24 mouse cellular contexts compared by ENCODE assay signal in the genomic region with DNA sequence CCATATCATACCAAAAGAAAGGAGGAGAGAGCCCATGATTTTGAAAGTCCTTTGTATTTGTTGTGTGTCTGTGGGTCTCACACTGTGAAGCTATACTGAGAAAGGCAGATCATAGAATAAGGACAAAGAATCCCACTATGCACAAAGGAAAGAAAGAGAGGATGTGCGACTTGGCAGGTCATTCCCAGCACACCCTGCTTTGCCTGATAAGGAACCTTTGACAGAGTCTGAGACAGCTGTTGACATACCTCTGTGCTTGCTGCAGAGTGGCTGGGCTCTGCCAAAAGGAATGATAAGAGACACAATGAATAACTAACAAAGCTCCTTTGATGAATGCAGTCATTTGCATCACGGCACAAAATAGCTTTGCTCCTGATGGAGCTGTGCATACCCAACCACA.
DNase-seq lines count a peak whose midpoint lies in the region; ATAC-seq and TF ChIP-seq lines count a peak whose summit lies in the region.
"Had no signal": no experiment of that assay in that cellular context is flagged by ENCODE, and none has a peak within 500 bp of the region (broad histone marks: within the 10 kb centered on the region; RNA-seq: fewer than 3 reads in every experiment).

No protein-coding gene starts in this region.

- no peak for TF ChIP-seq CTCF in midbrain, postnatal 0 days (IDR thresholded peaks at IDR 0.05)

- no peak overlapping the region for H3K9ac ChIP-seq in heart, embryonic 14.5 days (ENCODE audit: low read length)
- H3K9ac ChIP-seq in hindbrain, embryonic 11.5 days (ENCODE audit: low read depth, low read length), result no peak overlapping the region
- H3K9ac ChIP-seq in midbrain, embryonic 12.5 days (replicated peaks), result no peak overlapping the region
- H3K9ac ChIP-seq in midbrain, postnatal 0 days (replicated peaks; ENCODE audit: low read length, poor library complexity, severe bottlenecking), result no peak overlapping the region
- H3K9ac ChIP-seq in hindbrain, embryonic 14.5 days, result no peak overlapping the region
- H3K9ac ChIP-seq: embryonic facial prominence, embryonic 13.5 days; forebrain, embryonic 15.5 days; kidney, embryonic 15.5 days; liver, embryonic 14.5 days; stomach, embryonic 15.5 days had no signal

- peak; percentile 82 for ATAC-seq in heart, embryonic 14.5 days (ENCODE audit: insufficient number of reproducible peaks, insufficient read depth, low FRiP score, low read depth)
- no peak for ATAC-seq in hindbrain, embryonic 11.5 days (ENCODE audit: low FRiP score)
- ATAC-seq in midbrain, embryonic 12.5 days (ENCODE audit: low FRiP score, low read depth), result no peak
- ATAC-seq in midbrain, postnatal 0 days (ENCODE audit: low FRiP score), result no peak
- ATAC-seq in hindbrain, embryonic 14.5 days (ENCODE audit: low FRiP score), result no peak
- ATAC-seq: forebrain, embryonic 15.5 days had no signal

- no peak for DNase-seq in heart, adult 18-20 months
- no peak for DNase-seq in hindbrain, embryonic 10.5 days (ENCODE audit: low spot score)
- no peak for DNase-seq in hindbrain, embryonic 11.5 days (ENCODE audit: low spot score)
- no peak for DNase-seq in midbrain, postnatal 0 days (ENCODE audit: low spot score)
- DNase-seq in hindbrain, embryonic 14.5 days (ENCODE audit: low spot score), result peak; percentile 36
- no peak for DNase-seq in thymus, postnatal 4 days
- DNase-seq: adrenal gland, postnatal 25 days; B cell, adult 2 months; cerebellum, adult 18-20 months; cerebellum, postnatal 10 days; gastrocnemius, postnatal 25 days; kidney, adult 18-20 months; kidney, postnatal 25 days; liver; lung, postnatal 36 days; right cerebral cortex, postnatal 25 days had no signal

- H3K4me1 ChIP-seq in heart, embryonic 14.5 days (ENCODE audit: control insufficient read depth in 2 of 2, insufficient read depth in 2 of 2, low read length in 2 of 2), result peaks cover 3 to 24% of the 10 kb centered on the region in 2 experiments
- H3K4me1 ChIP-seq in hindbrain, embryonic 10.5 days (replicated peaks), result peaks cover 22% of the 10 kb centered on the region
- no peaks in the 10 kb centered on the region for H3K4me1 ChIP-seq in hindbrain, embryonic 11.5 days (replicated peaks; ENCODE audit: control insufficient read depth, insufficient read depth, low read length)
- peaks cover 5% of the 10 kb centered on the region for H3K4me1 ChIP-seq in midbrain, embryonic 12.5 days
- no peaks in the 10 kb centered on the region for H3K4me1 ChIP-seq in midbrain, postnatal 0 days (ENCODE audit: insufficient read depth, low read length)
- peaks cover 16% of the 10 kb centered on the region for H3K4me1 ChIP-seq in hindbrain, embryonic 14.5 days (replicated peaks; ENCODE audit: control insufficient read depth, insufficient read depth, low read length)
- H3K4me1 ChIP-seq: forebrain, embryonic 15.5 days; kidney, embryonic 15.5 days; stomach, embryonic 15.5 days had no signal

- H3K4me2 ChIP-seq in heart, embryonic 14.5 days (ENCODE audit: low read length), result no peak overlapping the region
- H3K4me2 ChIP-seq in hindbrain, embryonic 11.5 days (replicated peaks; ENCODE audit: low read depth, low read length), result no peak overlapping the region
- no peak overlapping the region for H3K4me2 ChIP-seq in midbrain, embryonic 12.5 days (replicated peaks)
- no peak overlapping the region for H3K4me2 ChIP-seq in midbrain, postnatal 0 days (ENCODE audit: low read depth, low read length, poor library complexity, severe bottlenecking)
- H3K4me2 ChIP-seq in hindbrain, embryonic 14.5 days (replicated peaks), result no peak overlapping the region
- H3K4me2 ChIP-seq: embryonic facial prominence, embryonic 13.5 days; forebrain, embryonic 15.5 days; kidney, embryonic 15.5 days; stomach, embryonic 15.5 days had no signal

- no peaks in the 10 kb centered on the region for H3K27me3 ChIP-seq in heart, embryonic 14.5 days (ENCODE audit: control insufficient read depth, insufficient read depth, low read length)
- H3K27me3 ChIP-seq in hindbrain, embryonic 10.5 days (ENCODE audit: insufficient read depth, poor library complexity, severe bottlenecking), result no peaks in the 10 kb centered on the region
- no peaks in the 10 kb centered on the region for H3K27me3 ChIP-seq in hindbrain, embryonic 11.5 days (ENCODE audit: control insufficient read depth, insufficient read depth, low read length)
- no peaks in the 10 kb centered on the region for H3K27me3 ChIP-seq in midbrain, embryonic 12.5 days
- no peaks in the 10 kb centered on the region for H3K27me3 ChIP-seq in midbrain, postnatal 0 days (ENCODE audit: insufficient read depth, low read length)
- H3K27me3 ChIP-seq in hindbrain, embryonic 14.5 days (ENCODE audit: control insufficient read depth, insufficient read depth, low read length), result no peaks in the 10 kb centered on the region
- H3K27me3 ChIP-seq: embryonic facial prominence, embryonic 13.5 days; forebrain, embryonic 15.5 days; kidney, embryonic 15.5 days; stomach, embryonic 15.5 days had no signal

- H3K4me3 ChIP-seq in heart, embryonic 14.5 days (ENCODE audit: control insufficient read depth in 1 of 2, insufficient read depth in 1 of 2, low read depth in 1 of 2, low read length in 2 of 2), result no peak overlapping the region
- no peak overlapping the region for H3K4me3 ChIP-seq in hindbrain, embryonic 10.5 days
- H3K4me3 ChIP-seq in hindbrain, embryonic 11.5 days (ENCODE audit: low read depth, low read length), result no peak overlapping the region
- H3K4me3 ChIP-seq in midbrain, embryonic 12.5 days, result no peak overlapping the region
- no peak overlapping the region for H3K4me3 ChIP-seq in midbrain, postnatal 0 days (ENCODE audit: low read depth, low read length)
- H3K4me3 ChIP-seq in hindbrain, embryonic 14.5 days (replicated peaks; ENCODE audit: low read length), result no peak overlapping the region
- H3K4me3 ChIP-seq: embryonic facial prominence, embryonic 13.5 days; forebrain, embryonic 10.5 days; forebrain, embryonic 15.5 days; kidney, embryonic 15.5 days; stomach, embryonic 15.5 days had no signal

- no peaks in the 10 kb centered on the region for H3K36me3 ChIP-seq in heart, embryonic 14.5 days (ENCODE audit: control insufficient read depth, insufficient read depth, low read length)
- H3K36me3 ChIP-seq in hindbrain, embryonic 10.5 days, result no peaks in the 10 kb centered on the region
- no peaks in the 10 kb centered on the region for H3K36me3 ChIP-seq in hindbrain, embryonic 11.5 days (ENCODE audit: control insufficient read depth, insufficient read depth, low read length)
- H3K36me3 ChIP-seq in midbrain, embryonic 12.5 days, result no peaks in the 10 kb centered on the region
- H3K36me3 ChIP-seq in midbrain, postnatal 0 days (ENCODE audit: insufficient read depth, low read length), result no peaks in the 10 kb centered on the region
- no peaks in the 10 kb centered on the region for H3K36me3 ChIP-seq in hindbrain, embryonic 14.5 days (replicated peaks; ENCODE audit: control insufficient read depth, insufficient read depth)
- H3K36me3 ChIP-seq: embryonic facial prominence, embryonic 13.5 days; forebrain, embryonic 10.5 days; forebrain, embryonic 15.5 days; kidney, embryonic 15.5 days; stomach, embryonic 15.5 days had no signal

- no peak overlapping the region; a peak in 1 of 4 replicates for H3K27ac ChIP-seq in heart, embryonic 14.5 days (replicated peaks in 1 of 2; ENCODE audit: control insufficient read depth in 1 of 2, insufficient read depth in 1 of 2, low read depth in 2 of 2, low read length in 2 of 2)
- peak overlapping the region; percentile 41; the same call in 1 of the 2 replicates for H3K27ac ChIP-seq in hindbrain, embryonic 10.5 days
- no peak overlapping the region for H3K27ac ChIP-seq in hindbrain, embryonic 11.5 days (ENCODE audit: low read depth, low read length)
- 0 out of 2 replicates have a peak overlapping the region, but pooled peaks have one; percentile 10 for H3K27ac ChIP-seq in midbrain, embryonic 12.5 days (replicated peaks)
- no peak overlapping the region for H3K27ac ChIP-seq in midbrain, postnatal 0 days (ENCODE audit: low read depth, low read length)
- 0 out of 2 replicates have a peak overlapping the region, but pooled peaks have one; percentile 51 for H3K27ac ChIP-seq in hindbrain, embryonic 14.5 days
- H3K27ac ChIP-seq: embryonic facial prominence, embryonic 13.5 days; forebrain, embryonic 10.5 days; forebrain, embryonic 15.5 days; kidney, embryonic 15.5 days; liver, embryonic 14.5 days; stomach, embryonic 15.5 days had no signal

- 2% methylated on average over 2 of the region's 2 CpGs for WGBS in heart, embryonic 14.5 days
- WGBS in hindbrain, embryonic 10.5 days, result 23% methylated on average over 2 of the region's 2 CpGs
- 27% methylated on average over 2 of the region's 2 CpGs for WGBS in hindbrain, embryonic 11.5 days
- WGBS in midbrain, embryonic 12.5 days, result 28% methylated on average over 2 of the region's 2 CpGs
- 25% methylated on average over 2 of the region's 2 CpGs for WGBS in midbrain, postnatal 0 days
- 17% methylated on average over 2 of the region's 2 CpGs for WGBS in hindbrain, embryonic 14.5 days

- H3K9me3 ChIP-seq in heart, embryonic 14.5 days (ENCODE audit: control insufficient read depth, low read length), result no peaks in the 10 kb centered on the region
- H3K9me3 ChIP-seq in hindbrain, embryonic 10.5 days, result no peaks in the 10 kb centered on the region
- H3K9me3 ChIP-seq in hindbrain, embryonic 11.5 days (ENCODE audit: control insufficient read depth, low read length), result no peaks in the 10 kb centered on the region
- no peaks in the 10 kb centered on the region for H3K9me3 ChIP-seq in midbrain, embryonic 12.5 days
- no peaks in the 10 kb centered on the region for H3K9me3 ChIP-seq in midbrain, postnatal 0 days (ENCODE audit: low read length)
- no peaks in the 10 kb centered on the region for H3K9me3 ChIP-seq in hindbrain, embryonic 14.5 days (ENCODE audit: control insufficient read depth, low read length)
- H3K9me3 ChIP-seq: embryonic facial prominence, embryonic 13.5 days; forebrain, embryonic 10.5 days; forebrain, embryonic 15.5 days; kidney, embryonic 15.5 days; stomach, embryonic 15.5 days had no signal

Comparison
In these comparisons a context has a peak if more than half of its experiments do, and no peak if none do; other contexts are left out.
1. H3K27ac ChIP-seq: peak in hindbrain, embryonic 10.5 days (single experiment), midbrain, embryonic 12.5 days (single experiment) and hindbrain, embryonic 14.5 days (single experiment); none in heart, embryonic 14.5 days (0 of 2), hindbrain, embryonic 11.5 days (single experiment) and midbrain, postnatal 0 days (single experiment).